Mouse (Mus musculus) thymus, adult 2 months (tissue): ENCODE measurements around the gene Gm5565.

Experiments used
- CTCF ChIP-seq: fragments of 200-500 bp; IDR thresholded peaks from 2 replicates; pipeline ENCODE4 v1.5.1; 2012; ENCODE audit warnings: mild to moderate bottlenecking, control low read depth, low read length, moderate library complexity, borderline replicate concordance; ENCODE audit not compliant: control insufficient read depth, poor library complexity, insufficient read depth; ENCODE audit errors: extremely low read depth
- POLR2A ChIP-seq: fragments of 200-500 bp; IDR thresholded peaks from 2 replicates; pipeline ENCODE4 v1.6.1; 2012; ENCODE audit warnings: mild to moderate bottlenecking, low read length, control low read depth, moderate library complexity; ENCODE audit not compliant: control insufficient read depth, poor library complexity, insufficient read depth; ENCODE audit errors: extremely low read depth

GRCm38 (mm10) chr5:146188712-146189111, 28.4 kb upstream of the Gm5565 start:
- TF ChIP-seq CTCF = no peak
- no peak for TF ChIP-seq POLR2A
